Mouse (Mus musculus) brain, embryonic 14.5 days (tissue): ENCODE data around the gene Hepacam2. TPM values are rescaled to one million over a fixed set of nuclear protein-coding genes. Genes with fewer than 3 reads are reported as not detected.
"Not testable (repeated sequence)": the region's sequence is repeated elsewhere in the genome, so short reads cannot be mapped to it uniquely, and the experiment has no call there.

Source experiments
- DNase-seq: peaks from one replicate; pipeline ENCODE4 v3.0.0-alpha.2; 2011; ENCODE audit warnings: low read depth
- CTCF ChIP-seq: fragments of 200-500 bp; IDR thresholded peaks from 2 replicates; pipeline ENCODE4 v1.5.1; 2012; ENCODE audit warnings: inconsistent platforms, mild to moderate bottlenecking, moderate library complexity, borderline replicate concordance; ENCODE audit not compliant: insufficient read depth, insufficient read length; ENCODE audit errors: extremely low read depth
- POLR2A ChIP-seq: fragments of 200-500 bp; IDR thresholded peaks from 2 replicates; pipeline ENCODE4 v1.6.1; 2012; ENCODE audit warnings: mild to moderate bottlenecking, inconsistent platforms, borderline replicate concordance; ENCODE audit not compliant: poor library complexity, insufficient read depth, insufficient read length, severe bottlenecking; ENCODE audit errors: extremely low read depth
- polyA plus RNA-seq: library from polyadenylated mRNA; depleted of rRNA; stranded (reverse); fragments of >200 nt; gene quantifications from 2 replicates; pipeline ENCODE4 v1.2.3, GENCODE M21; 2012; rRNA removed

Gene Hepacam2
- polyA plus RNA-seq, result 2.2 and 2.5 TPM in 2 replicates

DNA sequence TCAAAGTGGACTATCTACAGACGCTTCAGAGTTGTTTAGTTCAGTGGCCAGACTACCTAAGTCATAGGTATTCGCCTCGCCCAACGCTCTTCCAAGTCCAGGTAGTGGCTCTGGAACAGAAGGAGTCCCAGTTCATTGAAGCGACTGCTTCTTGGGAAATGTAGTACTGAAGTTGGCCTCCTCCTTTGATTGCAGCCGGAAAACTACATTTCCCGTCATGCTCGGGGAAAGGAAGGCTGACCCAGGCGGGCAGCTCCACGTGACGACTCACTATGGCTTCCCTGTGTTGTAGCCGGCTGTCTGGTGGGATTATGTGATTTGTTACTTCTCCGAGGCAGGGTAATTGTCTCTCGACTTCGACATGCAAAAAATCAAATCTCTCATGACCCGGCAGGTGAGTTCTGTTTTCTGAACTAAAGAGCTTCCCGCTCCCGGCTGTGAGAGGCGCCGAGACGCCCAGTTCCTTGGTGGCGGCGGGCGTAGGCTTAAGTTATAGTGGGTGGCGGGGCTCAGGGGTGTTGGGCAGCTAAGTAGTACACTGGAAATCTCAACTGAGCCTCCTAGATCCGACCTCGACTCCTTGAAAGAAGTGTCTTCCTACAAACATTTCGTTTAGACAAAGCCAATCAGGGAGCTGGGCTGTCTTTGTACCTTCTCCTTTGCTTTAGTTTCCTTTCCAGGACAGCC is at the start of gene Hepacam2, which contains the start of gene Vps50:
Hepacam2 (minus strand) TSS at position 137 of the 687 bp plus-strand sequence.
Vps50 (plus strand) TSS at position 221 of the 687 bp plus-strand sequence.
- TF ChIP-seq POLR2A (peak; percentile 13; the same call in 1 of the 2 replicates), CTCF (no peak)
- peak; percentile 98 for DNase-seq

DNA sequence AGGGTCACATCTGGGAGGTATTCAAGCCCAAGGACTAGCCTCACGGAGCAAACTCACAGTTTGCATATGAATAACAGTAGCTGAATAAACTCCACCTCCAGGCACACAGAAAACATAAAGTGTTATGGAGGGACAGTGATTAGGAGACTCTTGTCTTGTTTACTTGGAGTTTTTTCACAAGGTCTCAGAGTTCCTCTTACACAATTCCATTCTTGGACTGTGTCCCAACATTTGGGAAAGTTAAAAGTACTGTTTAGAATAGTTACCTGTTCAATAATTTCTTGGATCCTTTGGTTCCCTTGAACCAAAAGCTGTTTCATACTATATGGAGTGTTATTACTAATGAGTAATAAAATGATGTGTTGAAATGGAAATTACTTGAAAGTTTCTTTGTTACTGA is 46.9 kb upstream of the Hepacam2 start:
- no peak for TF ChIP-seq CTCF
- TF ChIP-seq POLR2A, result no peak

DNA sequence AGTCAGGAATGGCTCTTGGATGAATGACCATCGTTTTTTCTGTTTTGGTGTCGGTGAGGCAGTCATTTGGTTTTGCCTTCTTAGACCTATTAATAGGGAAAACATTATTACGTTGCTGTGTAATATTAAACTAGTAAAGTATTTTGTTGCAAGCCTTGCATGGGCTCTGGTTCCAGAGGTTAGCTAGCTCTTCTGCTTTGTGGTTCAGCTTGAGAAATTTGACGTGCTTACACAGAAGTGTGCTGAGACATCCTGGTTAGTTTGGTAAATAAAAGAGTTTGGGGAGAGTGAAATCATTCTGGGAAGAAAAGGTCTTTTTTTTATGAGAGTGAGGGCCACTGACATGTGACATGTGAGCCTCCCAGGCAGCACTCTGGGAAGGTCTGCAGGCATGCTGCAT is 45.8 kb upstream of the Hepacam2 start:
- TF ChIP-seq CTCF, result no peak
- DNase-seq, result no peak

More for the DNA sequence above, 46.9 kb upstream of the Hepacam2 start:
- no peak for DNase-seq

DNA sequence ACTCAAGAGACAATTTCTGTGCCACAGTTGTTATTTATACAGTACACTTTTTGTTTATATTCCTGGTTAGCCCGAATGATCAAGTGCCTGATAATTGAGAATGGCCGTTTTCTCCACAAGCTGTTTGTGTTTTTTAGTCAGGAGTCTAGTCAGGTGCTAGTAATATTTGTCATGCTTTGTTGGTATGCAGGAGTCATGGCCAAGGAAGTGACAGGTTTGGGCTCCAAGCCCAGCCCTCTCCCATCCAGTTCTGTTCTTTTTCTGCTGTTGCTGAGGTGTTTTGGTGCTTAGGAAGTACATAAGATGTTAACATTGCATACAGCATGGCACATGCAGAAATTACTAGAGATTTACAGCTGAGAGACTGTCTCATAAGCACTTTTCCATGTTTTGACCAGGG is 41.4 kb upstream of the Hepacam2 start:
- TF ChIP-seq POLR2A (no peak), CTCF (no peak)
- DNase-seq, result no peak

DNA sequence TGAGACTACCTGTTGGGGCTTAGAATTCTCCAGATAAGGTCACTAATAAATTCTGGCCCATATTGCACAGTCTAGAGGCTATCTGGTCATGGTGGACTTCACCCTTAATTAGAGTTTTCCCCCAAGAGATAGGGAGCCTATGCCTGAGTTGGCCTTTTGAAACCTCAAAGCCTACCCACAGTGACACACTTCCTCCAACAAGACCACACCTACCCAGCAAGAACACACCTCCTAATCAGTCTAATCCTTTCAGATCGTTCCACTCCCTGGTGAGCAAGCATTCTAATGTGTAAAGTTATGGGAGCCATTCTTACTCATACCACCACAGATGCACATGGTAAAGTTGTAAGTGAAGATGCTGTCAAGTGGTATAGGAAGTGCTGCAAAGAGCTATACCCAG is 38.0 kb upstream of the Hepacam2 start:
- TF ChIP-seq CTCF (no peak), POLR2A (no peak)
- no peak for DNase-seq

DNA sequence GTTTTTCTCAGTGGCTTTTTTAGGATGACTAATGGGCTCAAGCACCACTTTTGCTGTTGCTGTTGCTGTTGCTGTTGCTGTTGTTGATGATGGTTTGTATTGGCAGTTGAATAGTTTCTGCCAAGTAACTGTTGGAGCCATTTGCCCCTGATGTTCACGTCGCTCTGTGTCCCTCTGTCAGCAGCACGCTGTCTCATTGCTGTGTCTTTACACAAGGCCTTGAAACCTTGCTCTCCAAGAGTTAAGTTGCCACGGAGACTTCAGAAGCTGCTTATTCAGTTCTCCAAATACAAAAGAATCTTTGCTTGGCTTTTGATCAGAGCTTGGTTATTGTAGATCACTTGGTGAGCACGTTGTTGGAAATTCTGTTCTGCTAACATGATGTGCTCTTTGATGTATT is 33.3 kb upstream of the Hepacam2 start:
- peak; percentile 66 for DNase-seq
- TF ChIP-seq POLR2A, result no peak
- no peak for TF ChIP-seq CTCF

DNA sequence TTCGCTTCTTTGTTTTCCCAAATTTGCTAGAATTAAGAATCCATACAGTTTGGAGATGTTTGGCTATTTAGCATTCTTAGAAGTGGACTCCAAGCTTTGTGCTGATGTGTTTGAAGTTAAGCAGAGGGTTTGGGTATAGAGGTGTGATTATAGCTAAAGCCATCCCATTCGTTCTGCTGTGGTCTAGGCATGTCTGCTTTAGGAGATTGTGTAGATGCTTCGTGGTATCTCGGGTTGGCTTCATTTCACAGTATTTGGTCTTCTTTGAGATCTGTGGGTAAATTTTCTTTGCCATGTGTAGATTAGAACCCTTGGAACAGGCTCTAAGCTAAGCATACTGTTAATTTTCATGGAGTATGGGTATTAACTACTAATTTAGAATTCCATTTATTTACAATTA is 30.1 kb upstream of the Hepacam2 start:
- no peak for DNase-seq
- TF ChIP-seq POLR2A (no peak), CTCF (no peak)

DNA sequence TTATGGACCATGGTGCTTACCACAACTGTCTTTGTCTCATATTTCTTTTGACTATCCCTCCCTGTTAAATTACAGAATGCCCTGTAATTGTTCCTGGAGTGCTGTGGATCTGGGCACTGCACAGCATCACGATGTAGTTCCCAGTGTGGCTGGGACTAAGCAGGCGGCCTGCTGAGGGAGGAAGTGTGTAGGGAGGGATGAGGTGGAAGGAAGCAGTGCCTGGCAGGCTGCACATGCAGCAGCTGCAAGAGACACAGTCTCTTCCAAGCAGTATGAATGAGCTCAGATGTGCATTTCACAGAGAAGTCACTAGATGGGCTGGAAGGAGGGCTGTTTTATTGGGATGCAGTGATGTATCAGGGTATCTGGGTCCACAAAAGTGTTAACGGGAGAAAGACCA is 14.5 kb upstream of the Hepacam2 start:
- peak; percentile 86 for DNase-seq
- no peak for TF ChIP-seq CTCF
- TF ChIP-seq POLR2A, result no peak

DNA sequence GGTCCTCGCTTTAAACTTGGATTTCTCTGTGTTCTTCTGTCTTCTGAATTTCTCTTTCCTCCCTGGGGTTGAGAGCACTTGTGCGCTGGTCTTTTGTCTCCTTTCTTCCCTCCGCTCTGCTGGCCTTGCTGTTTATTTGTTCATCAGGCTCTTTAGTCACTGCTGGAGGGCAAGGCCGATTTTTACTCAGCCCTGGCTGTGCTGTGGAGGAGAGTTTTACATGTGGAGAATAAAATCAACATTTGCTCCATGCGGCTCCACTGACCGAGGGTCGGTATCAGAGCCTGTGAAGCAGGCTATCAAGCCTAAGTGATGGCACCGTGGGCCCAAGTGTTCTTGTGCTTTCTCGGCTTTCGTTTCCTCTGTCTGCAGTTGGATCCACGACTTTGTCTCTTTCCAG is 13.5 kb upstream of the Hepacam2 start:
- no peak for TF ChIP-seq CTCF
- no peak for TF ChIP-seq POLR2A
- DNase-seq, result peak; percentile 82

DNA sequence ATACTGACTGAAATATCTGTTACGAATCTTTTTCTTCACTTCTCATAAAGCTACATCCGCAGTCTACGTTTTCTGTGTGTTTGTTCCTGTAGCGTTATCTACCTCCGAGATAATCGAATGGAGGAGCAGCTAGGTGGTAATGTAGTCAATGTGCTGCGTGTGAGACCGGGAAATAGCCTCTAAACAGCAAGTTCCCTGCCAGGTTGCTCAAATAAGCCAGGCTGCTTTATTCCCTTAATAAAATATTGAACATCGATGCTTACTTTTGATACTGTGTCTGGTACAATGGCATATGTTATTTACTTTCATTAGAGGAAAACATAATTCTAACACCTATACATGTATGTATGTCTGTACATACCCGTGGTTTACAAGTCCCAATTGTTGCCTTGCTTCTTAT is 13.0 kb upstream of the Hepacam2 start:
- peak; percentile 69 for DNase-seq
- TF ChIP-seq CTCF (no peak), POLR2A (no peak)

DNA sequence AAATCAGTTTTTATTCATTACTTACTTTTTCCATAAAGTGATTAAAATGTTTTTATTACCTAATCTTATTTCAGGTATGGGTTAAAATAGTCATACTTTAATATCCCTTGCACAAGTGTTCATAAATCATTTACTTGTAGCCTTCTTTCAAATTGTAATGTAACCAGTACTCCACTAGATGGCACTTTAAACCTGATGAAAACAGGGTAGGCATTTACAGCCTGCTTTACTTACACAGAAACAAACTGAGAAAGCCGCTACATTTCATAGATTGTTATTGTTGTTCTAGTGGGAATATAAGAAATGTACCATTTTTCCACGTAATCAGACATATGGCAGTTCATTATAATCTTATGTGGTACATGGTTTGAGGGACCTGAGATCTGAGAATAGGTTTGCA is 11.7 kb upstream of the Hepacam2 start:
- no peak for TF ChIP-seq CTCF
- no peak for TF ChIP-seq POLR2A

DNA sequence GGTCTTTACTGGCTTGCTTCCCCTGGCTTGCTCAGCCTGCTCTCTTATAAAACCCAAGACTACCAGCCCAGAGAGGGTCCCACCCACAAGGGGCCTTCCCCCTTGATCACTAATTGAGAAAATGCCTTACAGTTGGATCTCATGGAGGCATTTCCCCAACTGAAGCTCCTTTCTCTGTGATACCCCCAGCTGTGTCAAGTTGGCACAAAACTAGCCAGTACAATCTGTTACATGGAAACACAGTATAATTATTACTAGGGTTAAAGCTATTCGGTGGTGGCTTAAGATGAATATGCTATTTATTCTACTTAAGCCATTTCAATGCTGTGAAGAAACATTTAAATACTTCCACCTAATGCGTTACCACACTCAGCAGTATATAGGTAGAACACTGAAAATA is 10.1 kb upstream of the Hepacam2 start:
- DNase-seq, result not testable (repeated sequence)

More for the DNA sequence above, 11.7 kb upstream of the Hepacam2 start:
- peak; percentile 90 for DNase-seq
